Mouse (Mus musculus): ENCODE results near the gene Irf2bp1. TPM values are rescaled to one million over a fixed set of nuclear protein-coding genes. Genes with fewer than 3 reads are reported as not detected.

Irf2bp1 gene
- 31.5 TPM for polyA plus RNA-seq (2021)

- TF ChIP-seq CTCF (IDR thresholded peaks at IDR 0.05), result no peak
- in situ Hi-C loops (cut with MboI; ENCODE audit: low pct_unique_long_range_greater_than_20kb), result no loop called here
- POLR2A ChIA-PET, result interaction anchor here (1.6 kb wide), 1 partner anchor 13 kb away, joined by 5 read pairs; the partner anchor contains the start of gene Mypop
- CTCF ChIA-PET, result interaction anchor here (1.1 to 1.3 kb wide), 2 partner anchors 24 to 111 kb away, joined by 3 to 4 read pairs; no protein-coding TSS in a partner anchor
- DNase-seq (ENCODE audit: low read depth, low spot score), result no peak
- H3K27me3 ChIP-seq, result no peaks in the 10 kb centered on the region
- peak; percentile 34 for ATAC-seq
Measured at GRCm38 (mm10) chr7:19003902-19004630, at the start of gene Irf2bp1. Irf2bp1 (plus strand) TSS chr7:19004044.

- in situ Hi-C loops (cut with MboI; ENCODE audit: low pct_unique_long_range_greater_than_20kb), result no loop called here
- no peak for TF ChIP-seq CTCF (IDR thresholded peaks at IDR 0.05)
- CTCF ChIA-PET, result interaction anchor here (0.6 kb wide), 1 partner anchor 47 kb away, joined by 3 read pairs; no protein-coding TSS in a partner anchor
- DNase-seq (ENCODE audit: low read depth, low spot score), result no peak
- H3K27me3 ChIP-seq, result no peaks in the 10 kb centered on the region
- POLR2A ChIA-PET, result interaction anchor here (1.0 kb wide), 1 partner anchor 11 kb away, joined by 4 read pairs; no protein-coding TSS in a partner anchor
- peak; percentile 77 for ATAC-seq
Measured at GRCm38 (mm10) chr7:18957569-18958383, 46.1 kb upstream of the Irf2bp1 start.

- CTCF ChIA-PET, result interaction anchor here (0.6 kb wide), 1 partner anchor 47 kb away, joined by 3 read pairs; no protein-coding TSS in a partner anchor
- ATAC-seq (peak; percentile 32), DNase-seq (ENCODE audit: low read depth, low spot score) (no peak)
- TF ChIP-seq CTCF (IDR thresholded peaks at IDR 0.05), result no peak
- in situ Hi-C loops (cut with MboI; ENCODE audit: low pct_unique_long_range_greater_than_20kb), result no loop called here
- H3K27me3 ChIP-seq, result no peaks in the 10 kb centered on the region
- POLR2A ChIA-PET, result interaction anchor here (0.5 to 1.0 kb wide), 2 partner anchors 8 to 10 kb away, joined by 3 to 4 read pairs; no protein-coding TSS in a partner anchor
Measured at GRCm38 (mm10) chr7:18958384-18958766, 45.5 kb upstream of the Irf2bp1 start.

- ChIA-PET CTCF (no interaction called here), POLR2A (no interaction called here)
- no peaks in the 10 kb centered on the region for H3K27me3 ChIP-seq
- TF ChIP-seq CTCF (IDR thresholded peaks at IDR 0.05), result no peak
- in situ Hi-C loops (cut with MboI; ENCODE audit: low pct_unique_long_range_greater_than_20kb), result no loop called here
- DNase-seq (ENCODE audit: low read depth, low spot score) (no peak), ATAC-seq (no peak)
Measured at GRCm38 (mm10) chr7:18959446-18959845, 44.4 kb upstream of the Irf2bp1 start.

GRCm38 (mm10) chr7:18962171-18962792, 41.6 kb upstream of the Irf2bp1 start:
- CTCF ChIA-PET, result no interaction called here

GRCm38 (mm10) chr7:18962795-18963194, 41.0 kb upstream of the Irf2bp1 start:
- H3K27me3 ChIP-seq, result peaks cover 5% of the 10 kb centered on the region
- no peak for DNase-seq (ENCODE audit: low read depth, low spot score)
- TF ChIP-seq CTCF (IDR thresholded peaks at IDR 0.05), result no peak

More at GRCm38 (mm10) chr7:18962171-18962792, 41.6 kb upstream of the Irf2bp1 start:
- POLR2A ChIA-PET, result interaction anchor here (1.6 kb wide), 1 partner anchor 24 kb away, joined by 6 read pairs; no protein-coding TSS in a partner anchor
- DNase-seq (ENCODE audit: low read depth, low spot score), result no peak
- ATAC-seq, result no peak
- H3K27me3 ChIP-seq, result peaks cover 5% of the 10 kb centered on the region
- no peak for TF ChIP-seq CTCF (IDR thresholded peaks at IDR 0.05)
- in situ Hi-C loops (cut with MboI; ENCODE audit: low pct_unique_long_range_greater_than_20kb), result no loop called here

GRCm38 (mm10) chr7:18963294-18963843, 40.5 kb upstream of the Irf2bp1 start:
- ChIA-PET CTCF (no interaction called here), POLR2A (no interaction called here)
- H3K27me3 ChIP-seq, result peaks cover 5% of the 10 kb centered on the region
- no peak for TF ChIP-seq CTCF (IDR thresholded peaks at IDR 0.05)
- ATAC-seq (no peak), DNase-seq (ENCODE audit: low read depth, low spot score) (no peak)
- in situ Hi-C loops (cut with MboI; ENCODE audit: low pct_unique_long_range_greater_than_20kb), result no loop called here

More at GRCm38 (mm10) chr7:18962795-18963194, 41.0 kb upstream of the Irf2bp1 start:
- no peak for ATAC-seq
- POLR2A ChIA-PET, result interaction anchor here (1.6 kb wide), 1 partner anchor 23 kb away, joined by 6 read pairs; no protein-coding TSS in a partner anchor
- CTCF ChIA-PET, result no interaction called here
- in situ Hi-C loops (cut with MboI; ENCODE audit: low pct_unique_long_range_greater_than_20kb), result no loop called here

GRCm38 (mm10) chr7:18965312-18965711, 38.5 kb upstream of the Irf2bp1 start:
- in situ Hi-C loops (cut with MboI; ENCODE audit: low pct_unique_long_range_greater_than_20kb), result no loop called here
- ChIA-PET POLR2A (no interaction called here), CTCF (no interaction called here)
- no peak for TF ChIP-seq CTCF (IDR thresholded peaks at IDR 0.05)
- ATAC-seq, result no peak
- DNase-seq (ENCODE audit: low read depth, low spot score), result no peak
- peaks cover 5% of the 10 kb centered on the region for H3K27me3 ChIP-seq

GRCm38 (mm10) chr7:18967603-18968002, 36.2 kb upstream of the Irf2bp1 start:
- DNase-seq (ENCODE audit: low read depth, low spot score), result no peak

GRCm38 (mm10) chr7:18970956-18971355, 32.9 kb upstream of the Irf2bp1 start:
- in situ Hi-C loops (cut with MboI; ENCODE audit: low pct_unique_long_range_greater_than_20kb), result no loop called here
- TF ChIP-seq CTCF (IDR thresholded peaks at IDR 0.05), result no peak
- ChIA-PET CTCF (no interaction called here), POLR2A (no interaction called here)
- no peak for DNase-seq (ENCODE audit: low read depth, low spot score)
- no peaks in the 10 kb centered on the region for H3K27me3 ChIP-seq
- ATAC-seq, result no peak

More at GRCm38 (mm10) chr7:18967603-18968002, 36.2 kb upstream of the Irf2bp1 start:
- TF ChIP-seq CTCF (IDR thresholded peaks at IDR 0.05), result no peak
- H3K27me3 ChIP-seq, result peaks cover 5% of the 10 kb centered on the region
- in situ Hi-C loops (cut with MboI; ENCODE audit: low pct_unique_long_range_greater_than_20kb), result no loop called here
- ATAC-seq, result no peak
- POLR2A ChIA-PET, result interaction anchor here (1.1 kb wide), 1 partner anchor 23 kb away, joined by 3 read pairs; no protein-coding TSS in a partner anchor
- CTCF ChIA-PET, result interaction anchor here (0.6 to 0.8 kb wide), 2 partner anchors 15 to 23 kb away, joined by 4 to 5 read pairs; no protein-coding TSS in a partner anchor
